Mouse (Mus musculus) C2C12 (cell line): ENCODE measurements around the gene Gtpbp1.
A peak's percentile ranks its signal among the peaks of the same experiment; 100 is the strongest.

Experiments
- CTCF ChIP-seq: IDR thresholded peaks from one replicate; pipeline ENCODE4 v1.5.1; 2011; ENCODE audit not compliant: control insufficient read depth, insufficient read depth, insufficient read length
- MAX ChIP-seq: IDR thresholded peaks from one replicate; pipeline ENCODE4 v1.6.1; 2011; ENCODE audit warnings: mild to moderate bottlenecking, control low read depth
- USF1 ChIP-seq: IDR thresholded peaks from one replicate; pipeline ENCODE4 v1.6.1; 2011; ENCODE audit warnings: low read depth, mild to moderate bottlenecking, control low read depth, moderate library complexity

- TF ChIP-seq CTCF, result no peak
- no peak for TF ChIP-seq MAX
- TF ChIP-seq USF1, result peak; percentile 61
Observed at GRCm38 (mm10) chr15:79687646-79688267, 2.9 kb upstream of the Gtpbp1 start, which contains the start of gene Josd1.
